Mouse (Mus musculus): ENCODE results near the gene Arid3a.

Arid3a gene

GRCm38 (mm10) chr10:79983670-79984069 is 56.8 kb downstream of the Arid3a start:
- POLR2A ChIA-PET, result interaction anchor here (0.7 to 10.5 kb wide), 49 partner anchors 8 to 277 kb away, joined by 3 to 245 read pairs (median 11); partner anchors contain the start of genes Grin3b (in 2 of the 4), Med16 (in 2 of the 4), Stk11 (in 2 of the 4) and Wdr18 (in 2 of the 4)
- CTCF ChIA-PET, result interaction anchor here in 3 of 4 experiments (0.8 to 4.7 kb wide), 17 partner anchors 9 to 238 kb away, joined by 3 to 37 read pairs (median 8); partner anchors contain the start of genes Cbarp (in 2 of the 3), Med16 (in 2 of the 3), Cirbp (in 1 of the 3) and Midn (in 1 of the 3)

DNA sequence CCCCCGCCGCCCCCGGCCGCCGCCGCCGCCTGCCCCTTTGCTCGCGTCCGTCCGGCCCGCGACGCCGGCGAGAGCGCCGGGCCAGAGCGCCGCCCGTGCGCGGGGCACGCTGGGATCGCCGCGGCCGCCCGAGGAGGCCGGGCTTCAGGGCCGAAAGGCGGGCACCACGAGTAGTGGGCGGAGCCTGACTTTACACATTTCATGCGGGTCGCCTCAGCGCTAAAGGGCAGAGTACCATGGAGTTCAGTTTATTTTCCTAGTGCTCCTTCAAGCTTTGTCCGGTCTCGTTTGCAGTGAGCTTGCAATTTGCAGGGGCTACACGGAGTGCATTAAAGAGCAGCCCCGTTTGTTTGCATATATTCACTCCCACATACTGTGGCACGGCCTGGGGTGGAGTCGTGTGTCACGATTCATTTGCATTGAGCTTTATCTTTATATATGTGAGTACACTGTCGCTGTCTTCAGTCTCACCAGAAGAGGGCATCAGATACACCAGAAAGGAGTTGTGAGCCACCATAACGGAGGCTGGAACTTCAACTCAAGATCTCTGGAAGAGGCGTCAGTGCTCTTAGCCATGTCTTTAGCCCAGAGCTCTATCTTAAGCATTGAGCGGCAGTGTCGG is 57.5 kb downstream of the Arid3a start, which contains the start of gene Tmem259:
Tmem259 (minus strand) TSS at position 136 of the 622 bp plus-strand sequence.
- CTCF ChIA-PET, result interaction anchor here (0.6 to 4.7 kb wide), 77 partner anchors 8 to 1205 kb away, joined by 3 to 48 read pairs (median 4); partner anchors contain the start of genes Wdr18 (in 4 of the 4), Cbarp (in 2 of the 4), Grin3b (in 2 of the 4) and Med16 (in 2 of the 4)
- POLR2A ChIA-PET, result interaction anchor here (0.5 to 10.5 kb wide), 164 partner anchors 8 to 1868 kb away, joined by 3 to 245 read pairs (median 5); partner anchors contain the start of genes Cbarp (in 3 of the 4), Med16 (in 3 of the 4), Polr2e (in 3 of the 4) and Stk11 (in 3 of the 4)

- POLR2A ChIA-PET, result interaction anchor here (0.5 to 10.5 kb wide), 170 partner anchors 8 to 1869 kb away, joined by 3 to 245 read pairs (median 5); partner anchors contain the start of genes Cbarp (in 4 of the 4), Grin3b (in 3 of the 4), Med16 (in 3 of the 4) and Polr2e (in 3 of the 4)
Measured at GRCm38 (mm10) chr10:79984871-79985270, 58.0 kb downstream of the Arid3a start.

GRCm38 (mm10) chr10:79985334-79986231 is 58.7 kb downstream of the Arid3a start:
- POLR2A ChIA-PET, result interaction anchor here (0.6 to 10.5 kb wide), 146 partner anchors 8 to 691 kb away, joined by 3 to 245 read pairs (median 5); partner anchors contain the start of genes Cbarp (in 4 of the 4), Grin3b (in 3 of the 4), Med16 (in 3 of the 4) and Polr2e (in 3 of the 4)
- CTCF ChIA-PET, result interaction anchor here (0.6 to 4.7 kb wide), 71 partner anchors 10 to 391 kb away, joined by 3 to 48 read pairs (median 5); partner anchors contain the start of genes Wdr18 (in 4 of the 4), Grin3b (in 2 of the 4), Med16 (in 2 of the 4) and Mum1 (in 2 of the 4)

More at GRCm38 (mm10) chr10:79984871-79985270, 58.0 kb downstream of the Arid3a start:
- CTCF ChIA-PET, result interaction anchor here (0.6 to 4.7 kb wide), 77 partner anchors 8 to 1204 kb away, joined by 3 to 48 read pairs (median 4); partner anchors contain the start of genes Wdr18 (in 4 of the 4), Grin3b (in 2 of the 4), Med16 (in 2 of the 4) and Mum1 (in 2 of the 4)

- CTCF ChIA-PET, result interaction anchor here (0.5 to 4.7 kb wide), 36 partner anchors 10 to 1480 kb away, joined by 3 to 48 read pairs (median 4); partner anchors contain the start of genes Wdr18 (in 2 of the 4) and Cirbp (in 1 of the 4)
Measured at GRCm38 (mm10) chr10:79986232-79986878, 59.5 kb downstream of the Arid3a start.

DNA sequence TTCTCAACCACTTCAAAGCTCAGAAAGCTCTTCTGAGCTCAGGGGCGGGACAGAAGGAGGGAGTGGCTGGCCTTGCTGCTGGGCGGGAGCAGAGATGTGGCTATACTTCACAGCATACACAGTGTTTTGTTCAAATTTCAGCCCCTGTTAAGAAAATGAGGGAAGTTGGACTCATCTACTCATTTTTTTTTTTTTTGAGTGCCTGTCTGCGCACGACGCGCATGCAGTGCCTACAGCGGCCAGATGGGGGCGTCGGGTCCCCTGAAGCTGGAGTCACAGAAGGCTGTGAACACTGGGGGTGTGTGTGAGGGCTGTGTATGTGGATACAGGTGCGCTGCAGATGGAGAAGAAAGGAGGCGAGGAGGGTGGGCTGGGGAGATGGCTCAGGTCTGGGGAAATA is 60.1 kb downstream of the Arid3a start:
- ChIA-PET CTCF (interaction anchor here (0.5 to 4.7 kb wide), 49 partner anchors 10 to 1479 kb away, joined by 3 to 48 read pairs (median 4); partner anchors contain the start of genes Stk11 (in 2 of the 4), Cirbp (in 1 of the 4), Rexo1 (in 1 of the 4) and Wdr18 (in 1 of the 4)), POLR2A (interaction anchor here (0.5 to 10.5 kb wide), 44 partner anchors 10 to 882 kb away, joined by 3 to 245 read pairs (median 5); partner anchors contain the start of genes Gpx4 (in 2 of the 4), Rps15 (in 2 of the 4), Wdr18 (in 2 of the 4) and Cirbp (in 1 of the 4))

More at GRCm38 (mm10) chr10:79986232-79986878, 59.5 kb downstream of the Arid3a start:
- POLR2A ChIA-PET, result interaction anchor here (0.5 to 10.5 kb wide), 68 partner anchors 9 to 690 kb away, joined by 3 to 245 read pairs (median 5); partner anchors contain the start of genes Wdr18 (in 3 of the 4), Cbarp (in 2 of the 4), Gpx4 (in 2 of the 4) and Grin3b (in 2 of the 4)

DNA sequence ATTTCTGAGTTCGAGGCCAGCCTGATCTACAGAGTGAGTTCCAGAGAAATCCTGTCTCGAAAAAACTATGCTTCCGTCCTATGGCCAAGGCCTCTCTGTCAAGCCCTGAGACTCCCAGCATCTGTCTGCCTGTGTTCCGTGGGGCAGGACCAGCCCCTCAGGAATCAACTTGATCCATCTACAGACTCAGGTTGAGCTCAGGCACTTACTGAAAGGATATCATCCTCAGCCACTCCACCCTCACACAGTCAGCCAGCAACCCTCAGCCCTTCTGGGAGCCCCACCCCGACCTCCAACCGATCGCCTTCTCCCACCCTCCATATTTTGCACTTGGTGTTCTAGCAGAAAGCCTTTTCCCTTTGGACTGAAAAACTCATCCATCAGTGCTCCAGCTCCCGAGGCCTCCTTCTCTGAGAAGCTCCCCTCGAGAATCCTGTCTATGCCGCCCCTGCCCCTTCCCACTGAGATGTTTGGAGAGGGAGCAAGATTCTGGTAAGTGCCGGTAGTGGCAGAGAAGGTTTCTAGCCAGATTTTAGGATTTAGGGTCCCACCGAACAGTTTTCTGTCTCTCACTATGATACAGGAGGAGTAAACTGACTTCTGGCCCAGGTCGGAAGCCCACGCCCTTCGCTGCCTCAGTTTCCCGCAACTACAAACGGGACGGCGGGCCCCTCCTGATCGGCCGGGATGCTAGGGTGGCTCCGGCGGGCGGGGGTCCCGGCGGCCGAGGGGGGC is 61.1 kb downstream of the Arid3a start:
- POLR2A ChIA-PET, result interaction anchor here in 3 of 4 experiments (0.6 to 10.5 kb wide), 24 partner anchors 9 to 191 kb away, joined by 3 to 245 read pairs (median 5); partner anchors contain the start of genes Cirbp (in 1 of the 3), Gpx4 (in 1 of the 3) and Wdr18 (in 1 of the 3)
- CTCF ChIA-PET, result interaction anchor here (0.6 to 4.7 kb wide), 14 partner anchors 13 to 573 kb away, joined by 3 to 37 read pairs (median 4); partner anchors contain the start of genes Cirbp (in 1 of the 4), Rexo1 (in 1 of the 4) and Stk11 (in 1 of the 4)

DNA sequence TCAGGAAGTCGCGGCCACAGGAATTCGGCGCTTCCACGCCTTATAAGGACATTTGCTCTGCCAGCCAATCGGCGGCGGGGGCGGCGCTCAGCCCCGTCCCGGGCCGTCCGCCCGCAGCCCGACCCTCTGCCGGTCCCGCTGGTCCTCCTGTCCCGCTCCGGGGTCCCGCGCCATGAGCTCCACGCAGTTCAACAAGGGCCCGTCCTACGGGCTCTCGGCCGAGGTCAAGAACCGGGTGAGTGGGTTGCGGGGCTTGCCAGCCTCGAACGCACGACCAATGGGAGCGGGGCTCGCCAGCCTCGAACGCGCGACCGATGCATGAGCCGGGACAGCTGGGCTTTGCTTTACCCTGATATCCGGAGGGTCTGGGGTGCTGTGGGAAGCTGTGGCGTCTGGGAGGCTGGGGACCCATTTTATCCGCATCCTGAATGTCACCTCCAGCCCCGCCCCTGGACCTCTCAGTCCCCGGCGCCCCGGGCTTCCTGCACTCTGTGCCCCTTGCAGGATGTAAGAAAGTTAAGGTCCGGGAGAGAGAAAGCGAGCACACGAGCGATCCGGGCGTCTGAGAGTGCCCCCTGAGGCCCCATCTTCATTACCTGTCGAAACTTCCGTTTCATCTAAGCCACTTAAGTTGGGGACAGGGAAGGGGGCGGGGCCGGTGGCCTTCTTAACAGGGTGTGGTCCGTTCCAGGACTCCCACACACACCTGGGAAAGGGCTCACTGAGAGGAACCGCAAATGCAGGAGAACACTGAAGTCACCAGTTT is 61.8 kb downstream of the Arid3a start, which contains the start of gene Cnn2:
Cnn2 (plus strand) TSS at position 79 of the 766 bp plus-strand sequence.
- POLR2A ChIA-PET, result interaction anchor here (0.6 to 10.5 kb wide), 26 partner anchors 9 to 272 kb away, joined by 3 to 245 read pairs (median 4); partner anchors contain the start of genes Cirbp (in 1 of the 4), Dazap1 (in 1 of the 4), Gamt (in 1 of the 4) and Gpx4 (in 1 of the 4)

GRCm38 (mm10) chr10:79989272-79989786 is 62.5 kb downstream of the Arid3a start:
- ChIA-PET CTCF (interaction anchor here in 3 of 4 experiments (0.6 to 3.9 kb wide), 7 partner anchors 9 to 340 kb away, joined by 3 to 19 read pairs (median 4); partner anchors contain the start of genes Cirbp (in 1 of the 3), Pcsk4 (in 1 of the 3) and Wdr18 (in 1 of the 3)), POLR2A (interaction anchor here (0.6 to 10.5 kb wide), 23 partner anchors 10 to 272 kb away, joined by 3 to 245 read pairs (median 5); partner anchors contain the start of genes Cirbp (in 1 of the 4), Dazap1 (in 1 of the 4), Gamt (in 1 of the 4) and Gpx4 (in 1 of the 4))

More for the DNA sequence above, 61.8 kb downstream of the Arid3a start, which contains the start of gene Cnn2:
- CTCF ChIA-PET, result interaction anchor here (0.6 to 4.7 kb wide), 8 partner anchors 9 to 340 kb away, joined by 3 to 37 read pairs (median 4); partner anchors contain the start of genes Cirbp (in 1 of the 4) and Pcsk4 (in 1 of the 4)

GRCm38 (mm10) chr10:79989870-79990269 is 63.0 kb downstream of the Arid3a start:
- ChIA-PET CTCF (interaction anchor here in 3 of 4 experiments (0.6 to 3.9 kb wide), 6 partner anchors 30 to 255 kb away, joined by 3 to 19 read pairs (median 5); partner anchors contain the start of genes Cirbp (in 1 of the 3) and Wdr18 (in 1 of the 3)), POLR2A (interaction anchor here in 3 of 4 experiments (0.7 to 10.5 kb wide), 19 partner anchors 11 to 178 kb away, joined by 3 to 245 read pairs (median 6); partner anchors contain the start of gene R3hdm4 (in 1 of the 3))

- POLR2A ChIA-PET, result interaction anchor here (0.6 to 10.5 kb wide), 51 partner anchors 9 to 1217 kb away, joined by 3 to 245 read pairs (median 4); partner anchors contain the start of genes 1600002K03Rik (in 1 of the 4), Cbarp (in 1 of the 4), Med16 (in 1 of the 4) and Ptbp1 (in 1 of the 4)
- CTCF ChIA-PET, result interaction anchor here (0.5 to 3.9 kb wide), 39 partner anchors 8 to 1231 kb away, joined by 3 to 19 read pairs (median 4); partner anchors contain the start of genes Wdr18 (in 3 of the 4), Cbarp (in 2 of the 4) and Cirbp (in 1 of the 4)
Measured at GRCm38 (mm10) chr10:79991099-79991498, 64.3 kb downstream of the Arid3a start.

DNA sequence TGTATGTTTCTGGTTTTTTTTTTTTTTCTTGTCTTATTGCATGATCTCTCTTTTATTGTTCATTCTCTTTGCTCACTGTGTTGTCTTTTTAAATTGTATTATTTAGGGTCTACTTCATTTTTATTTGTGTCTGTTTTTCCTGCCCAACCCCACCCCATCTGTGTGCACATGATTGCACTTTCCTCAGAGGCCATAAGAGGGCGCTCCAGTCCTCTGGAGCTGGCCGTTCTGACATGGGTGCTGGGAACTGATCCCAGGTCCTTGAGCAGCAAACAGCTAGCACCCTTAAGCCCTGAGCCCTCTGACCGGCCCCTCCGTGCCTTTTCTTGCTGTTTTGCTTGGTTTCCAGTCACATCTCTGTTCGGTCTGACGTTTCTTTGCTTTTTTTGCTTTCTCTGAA is 64.7 kb downstream of the Arid3a start:
- ChIA-PET POLR2A (interaction anchor here (0.6 to 10.5 kb wide), 51 partner anchors 9 to 596 kb away, joined by 3 to 245 read pairs (median 4); partner anchors contain the start of genes 1600002K03Rik (in 1 of the 4), Cbarp (in 1 of the 4), Med16 (in 1 of the 4) and Ptbp1 (in 1 of the 4)), CTCF (interaction anchor here (0.5 to 3.9 kb wide), 46 partner anchors 9 to 1305 kb away, joined by 3 to 19 read pairs (median 4); partner anchors contain the start of genes Wdr18 (in 3 of the 4), Cbarp (in 2 of the 4), Cirbp (in 1 of the 4) and Gpx4 (in 1 of the 4))
